Mouse (Mus musculus): Measurements from ENCODE around the gene Zfp106. TPM values are rescaled to one million over a fixed set of nuclear protein-coding genes. Genes with fewer than 3 reads are reported as not detected.

The Zfp106 gene
- polyA plus RNA-seq, 1 experiment: 87.6 TPM

GRCm38 (mm10) chr2:120460216-120460615, 103.4 kb downstream of the Zfp106 start:
- WGBS: 95% methylated on average over 4 of the region's 4 CpGs
- Histone ChIP-seq H3K4me3 (ENCODE audit: control insufficient read depth, insufficient read depth, low read length) (no peak overlapping the region), H3K27me3 (ENCODE audit: control insufficient read depth, insufficient read depth, low read length) (no peaks in the 10 kb centered on the region), H3K27ac (ENCODE audit: control insufficient read depth, insufficient read depth, low read length) (no peak overlapping the region), H3K36me3 (ENCODE audit: control insufficient read depth, insufficient read depth, low read length) (peaks cover 4% of the 10 kb centered on the region), H3K4me1 (replicated peaks; ENCODE audit: control insufficient read depth, insufficient read depth, low read length) (peaks cover 2% of the 10 kb centered on the region; the same call in 1 of the 2 replicates)
- DNase-seq: no peak
- no peak for TF ChIP-seq POLR2A (IDR thresholded peaks at IDR 0.05; ENCODE audit: control insufficient read depth, extremely low read depth, insufficient read depth, low read length, poor library complexity)
- no peak for TF ChIP-seq CTCF (IDR thresholded peaks at IDR 0.05; ENCODE audit: borderline replicate concordance, control insufficient read depth, extremely low read depth, insufficient read depth, low read length, poor library complexity)

Other genes starting within 250 kb of the Zfp106 start
- gene Pla2g4f, start 249.7 kb downstream of the Zfp106 start, polyA plus RNA-seq (2012; rRNA removed): 2.2 and 2.9 TPM in 2 replicates
- 38.8 and 40.8 TPM in 2 replicates for gene Vps39, start 210.7 kb downstream of the Zfp106 start, polyA plus RNA-seq (2012; rRNA removed)
- 15.9 and 17.4 TPM in 2 replicates for gene Ganc, start 159.9 kb downstream of the Zfp106 start, polyA plus RNA-seq (2012; rRNA removed)
- 21.9 and 24.3 TPM in 2 replicates for gene Tmem87a, start 159.7 kb downstream of the Zfp106 start, polyA plus RNA-seq (2012; rRNA removed)
- gene Capn3, start 107.8 kb downstream of the Zfp106 start, polyA plus RNA-seq (2012; rRNA removed): 56.2 and 69.8 TPM in 2 replicates
- gene Snap23, start 3.8 kb upstream of the Zfp106 start, polyA plus RNA-seq (2012; rRNA removed): 7.0 and 7.2 TPM in 2 replicates
- gene Haus2, start 45.5 kb upstream of the Zfp106 start, polyA plus RNA-seq (2012; rRNA removed): 4.1 and 4.7 TPM in 2 replicates
- gene Lrrc57, start 45.7 kb upstream of the Zfp106 start, polyA plus RNA-seq (2012; rRNA removed): 12.2 and 12.8 TPM in 2 replicates
- 2.8 and 3.0 TPM in 2 replicates for gene Stard9, start 65.3 kb upstream of the Zfp106 start, polyA plus RNA-seq (2012; rRNA removed)